Mouse (Mus musculus) adrenal gland, postnatal 10 days (tissue): ENCODE data around the gene Rpl27. TPM values are rescaled to one million over a fixed set of nuclear protein-coding genes. Genes with fewer than 3 reads are reported as not detected.
"Not testable (repeated sequence)": the region's sequence is repeated elsewhere in the genome, so short reads cannot be mapped to it uniquely, and the experiment has no call there.

Experiments
- DNase-seq: peaks from one replicate; pipeline ENCODE4 v3.0.0; 2021; ENCODE audit warnings: mixed read lengths
- microRNA-seq: library from miRNA; unstranded; fragments of <30 nt; microRNA quantifications from one replicate; pipeline ENCODE4 v1.2.0, GENCODE M21; 2021
- total RNA-seq, 2 experiments: library from RNA; stranded (reverse); gene quantifications; 2 replicates each; pipeline ENCODE4 v1.2.3; 2021

The Rpl27 gene
- total RNA-seq, 2 experiments from 2014 or later, result 75.5 to 92.7 TPM

GRCm38 (mm10) chr11:101468263-101468688, 26.2 kb downstream of the Rpl27 start:
- DNase-seq, result no peak

GRCm38 (mm10) chr11:101468731-101469130, 26.6 kb downstream of the Rpl27 start:
- DNase-seq, result no peak

- DNase-seq, result no peak
These were observed 27.1 kb downstream of the Rpl27 start for GRCm38 (mm10) chr11:101469155-101469554.

- DNase-seq, result no peak
These were observed 28.1 kb downstream of the Rpl27 start for GRCm38 (mm10) chr11:101470206-101470605.

- no peak for DNase-seq
These were observed 29.8 kb downstream of the Rpl27 start for GRCm38 (mm10) chr11:101471926-101472325.

GRCm38 (mm10) chr11:101472336-101472735, 30.2 kb downstream of the Rpl27 start:
- no peak for DNase-seq

- not testable (repeated sequence) for DNase-seq
These were observed 31.6 kb downstream of the Rpl27 start for GRCm38 (mm10) chr11:101473686-101474085.

GRCm38 (mm10) chr11:101474298-101474697, 32.2 kb downstream of the Rpl27 start:
- no peak for DNase-seq

- not testable (repeated sequence) for DNase-seq
These were observed 34.3 kb downstream of the Rpl27 start for GRCm38 (mm10) chr11:101476361-101476760.

- no peak for DNase-seq
These were observed 35.1 kb downstream of the Rpl27 start for GRCm38 (mm10) chr11:101477194-101477551.

GRCm38 (mm10) chr11:101477552-101478211, 35.6 kb downstream of the Rpl27 start:
- no peak for DNase-seq

GRCm38 (mm10) chr11:101479171-101479635, 37.1 kb downstream of the Rpl27 start:
- DNase-seq, result no peak

- no peak for DNase-seq
These were observed 38.8 kb downstream of the Rpl27 start for GRCm38 (mm10) chr11:101480912-101481311.

- no peak for DNase-seq
These were observed 41.7 kb downstream of the Rpl27 start for GRCm38 (mm10) chr11:101483804-101484203.

GRCm38 (mm10) chr11:101484245-101484644, 42.1 kb downstream of the Rpl27 start:
- DNase-seq, result no peak

- no peak for DNase-seq
These were observed 42.7 kb downstream of the Rpl27 start for GRCm38 (mm10) chr11:101484814-101485213.

GRCm38 (mm10) chr11:101485509-101486028, 43.5 kb downstream of the Rpl27 start:
- no peak for DNase-seq

- no peak for DNase-seq
These were observed 44.0 kb downstream of the Rpl27 start for GRCm38 (mm10) chr11:101486126-101486525.

Small RNA genes lying within 50 kb of the gene (microRNA-seq; reads per million reads assigned to microRNA genes)
- not detected for gene Mir6929

Other genes with a start within 250 kb of the Rpl27 start
- 10 to 100 TPM; 27.9 to 37.9 TPM for gene Ezh1, start 215.8 kb upstream of the Rpl27 start, total RNA-seq
- 100 to 1,000 TPM; 101 to 116 TPM for gene Ramp2, start 196.3 kb upstream of the Rpl27 start, total RNA-seq
- 100 to 1,000 TPM; 109 to 112 TPM for gene Vps25, start 188.6 kb upstream of the Rpl27 start, total RNA-seq
- gene Wnk4, start 181.7 kb upstream of the Rpl27 start, total RNA-seq, result 1 to 10 TPM; 2.5 to 3.6 TPM
- 1 to 10 TPM in 1 of 2 experiments, under 1 TPM in 1; 0.63 to 1.4 TPM for gene Cntd1, start 163.3 kb upstream of the Rpl27 start, total RNA-seq
- gene Coa3, start 163.2 kb upstream of the Rpl27 start, total RNA-seq, result 10 to 100 TPM; 79.8 to 84.3 TPM
- 100 to 1,000 TPM; 132 to 133 TPM for gene Becn1, start 140.0 kb upstream of the Rpl27 start, total RNA-seq
- 100 to 1,000 TPM; 125 to 132 TPM for gene Psme3, start 126.1 kb upstream of the Rpl27 start, total RNA-seq
- 1 to 10 TPM; 6.0 to 9.0 TPM for gene Aoc2, start 117.2 kb upstream of the Rpl27 start, total RNA-seq
- 100 to 1,000 TPM; 103 to 122 TPM for gene Aoc3, start 111.7 kb upstream of the Rpl27 start, total RNA-seq
- 10 to 100 TPM; 35.5 to 89.5 TPM for gene G6pc, start 74.7 kb upstream of the Rpl27 start, total RNA-seq
- gene Aarsd1, start 24.7 kb upstream of the Rpl27 start, total RNA-seq, result 10 to 100 TPM; 33.1 to 37.3 TPM
- 1 to 10 TPM; 1.9 to 5.0 TPM for gene Gm27029, start 17.5 kb upstream of the Rpl27 start, total RNA-seq
- gene Rundc1, start 17.2 kb upstream of the Rpl27 start, total RNA-seq, result 10 to 100 TPM; 16.1 to 17.8 TPM
- gene Ptges3l, start 17.0 kb upstream of the Rpl27 start, total RNA-seq, result 1 to 10 TPM; 5.6 to 9.5 TPM
- gene Ifi35, start 6.1 kb downstream of the Rpl27 start, total RNA-seq, result 10 to 100 TPM; 23.0 to 24.9 TPM
- gene Rnd2, start 22.7 kb downstream of the Rpl27 start, total RNA-seq, result 10 to 100 TPM; 10.6 to 11.0 TPM
- 10 to 100 TPM; 79.4 to 87.3 TPM for gene Vat1, start 23.9 kb downstream of the Rpl27 start, total RNA-seq
- gene Brca1, start 109.7 kb downstream of the Rpl27 start, total RNA-seq, result 1 to 10 TPM; 8.1 to 8.3 TPM
- 100 to 1,000 TPM; 134 to 137 TPM for gene Nbr1, start 109.9 kb downstream of the Rpl27 start, total RNA-seq
- gene Tmem106a, start 139.9 kb downstream of the Rpl27 start, total RNA-seq, result 10 to 100 TPM; 11.2 to 12.0 TPM
- gene Gm11634, start 157.0 kb downstream of the Rpl27 start, total RNA-seq, result not detected
- 10 to 100 TPM; 22.5 to 26.4 TPM for gene Rdm1, start 184.9 kb downstream of the Rpl27 start, total RNA-seq
- 10 to 100 TPM; 10.4 to 16.7 TPM for gene Arl4d, start 223.2 kb downstream of the Rpl27 start, total RNA-seq